Mouse (Mus musculus) R1 (cell line): ENCODE results near the gene Snapc2.
A peak's percentile ranks its signal among the peaks of the same experiment; 100 is the strongest.

Experiments
- DNase-seq: peaks from one replicate; pipeline ENCODE4 v3.0.0-alpha.2; 2018; ENCODE audit warnings: low read depth, low spot score

The Snapc2 gene

DNA sequence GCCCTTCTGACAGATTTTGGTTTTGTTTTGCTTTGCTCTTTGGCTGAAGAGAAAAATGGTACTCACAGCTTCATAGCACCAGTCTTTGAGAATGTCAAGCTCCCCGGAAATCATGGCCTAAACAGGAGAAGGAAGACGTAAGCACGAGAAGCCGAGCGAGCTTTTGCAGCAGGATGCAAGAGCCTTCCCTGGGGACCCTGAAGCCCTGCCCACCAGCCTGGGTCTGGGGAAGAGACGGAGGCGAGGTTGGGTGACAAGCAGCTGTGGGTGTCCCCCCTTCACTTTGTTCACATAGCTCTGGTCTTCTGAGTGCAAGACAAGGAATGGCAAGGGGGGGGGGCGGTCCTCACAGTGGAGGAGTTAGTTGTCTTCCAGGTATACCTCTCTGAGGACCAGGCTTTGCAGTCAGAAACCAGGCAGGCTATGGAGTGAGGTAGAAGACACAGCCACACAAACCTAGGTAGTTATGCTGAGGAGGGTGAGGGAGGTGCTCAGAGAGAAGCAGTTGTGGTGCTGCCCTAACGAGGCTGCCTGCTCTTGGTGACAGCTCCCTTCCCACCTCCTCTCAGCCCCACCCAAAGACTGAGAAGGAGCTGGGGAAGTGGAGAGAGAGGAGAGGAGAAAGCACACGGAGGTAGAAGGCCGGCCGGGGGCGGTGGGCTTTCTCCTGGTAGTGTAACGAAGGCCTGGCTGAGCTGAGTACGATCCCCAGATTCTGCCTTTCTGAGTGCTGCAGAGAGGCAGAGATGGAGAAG lies 12.5 kb downstream of the Snapc2 start:
- no peak for DNase-seq

DNA sequence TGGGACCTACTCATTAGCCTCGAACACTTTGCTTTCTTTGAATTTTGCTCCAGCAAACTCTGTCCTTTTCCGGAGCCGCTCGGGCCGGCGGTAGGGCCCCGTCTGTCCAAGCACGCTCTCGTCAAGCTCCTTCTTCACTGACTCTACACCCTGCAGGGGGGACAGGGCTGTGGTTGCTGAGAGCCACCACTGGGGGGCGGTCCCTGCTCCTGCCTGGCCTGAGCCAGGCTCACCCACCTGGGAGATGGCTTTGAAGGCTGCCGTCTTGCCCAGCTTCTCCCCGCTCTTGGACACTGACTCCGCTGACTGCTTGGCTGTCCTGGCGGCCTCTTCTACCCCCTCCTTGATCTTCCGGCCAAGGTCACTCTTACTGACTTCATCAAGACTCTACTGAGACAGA lies 14.7 kb downstream of the Snapc2 start:
- peak; percentile 62 for DNase-seq

DNA sequence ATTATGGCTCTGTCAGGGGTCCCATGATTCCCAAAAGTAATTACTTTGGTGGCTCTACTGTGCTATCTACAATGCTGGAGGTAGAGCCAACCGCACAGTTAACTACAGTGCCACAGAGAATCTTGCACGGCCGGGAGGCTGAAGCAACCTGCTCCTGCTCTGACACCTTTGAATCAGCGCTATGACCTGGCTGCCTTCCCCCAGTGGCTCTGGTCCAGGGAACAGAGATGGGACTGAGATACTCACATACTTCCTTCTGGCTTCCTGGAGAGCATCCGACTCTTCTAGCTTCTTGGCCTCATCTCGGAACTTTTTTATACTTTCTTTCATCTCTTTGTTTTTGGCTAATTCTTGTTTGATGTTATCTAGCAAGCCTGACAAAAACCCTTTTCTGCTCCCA lies 16.7 kb downstream of the Snapc2 start:
- DNase-seq: no peak

DNA sequence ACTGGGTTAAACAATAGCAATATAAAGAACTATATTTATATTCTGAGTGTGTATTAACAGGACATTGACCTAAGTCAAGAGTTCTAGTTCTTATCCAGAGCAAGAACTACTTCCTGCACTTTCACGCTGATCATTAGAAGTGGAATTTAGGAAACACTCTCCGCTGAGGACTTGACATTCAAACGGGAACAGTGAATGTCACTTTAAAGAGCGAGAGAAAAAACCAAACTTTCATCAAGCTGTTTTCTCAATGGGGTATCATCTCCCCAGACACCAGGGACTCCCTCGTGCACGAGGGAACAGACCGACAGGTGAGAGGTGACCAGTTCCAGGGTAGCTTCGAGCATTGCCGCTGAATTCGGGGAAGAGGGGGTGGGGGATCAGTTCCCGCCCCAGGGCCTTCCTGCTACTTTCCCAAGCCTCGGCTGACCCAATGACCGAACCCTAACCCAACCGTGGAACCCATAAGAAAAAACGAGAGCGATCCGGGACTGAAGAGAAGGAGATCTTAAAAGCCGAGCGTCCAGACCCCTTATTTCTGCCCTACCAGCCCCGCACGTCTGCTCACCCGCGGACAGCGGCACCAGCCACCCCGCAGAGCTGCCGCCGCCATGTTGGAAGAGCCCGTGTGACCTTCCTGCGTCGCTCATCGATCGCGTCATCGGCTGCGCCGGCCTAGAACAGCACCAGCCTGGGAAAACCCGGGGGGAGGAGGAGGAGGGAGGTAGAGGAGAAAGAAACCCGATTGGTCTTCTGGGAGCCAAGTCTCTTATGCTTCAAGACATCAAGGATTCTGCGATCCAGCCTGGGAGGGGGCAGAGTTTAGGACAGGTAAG lies 22.6 kb downstream of the Snapc2 start, which contains the start of gene Timm44:
Gene Timm44 (minus strand): TSS at position 639 of the 836 bp plus-strand sequence.
- peak; percentile 98 for DNase-seq

DNA sequence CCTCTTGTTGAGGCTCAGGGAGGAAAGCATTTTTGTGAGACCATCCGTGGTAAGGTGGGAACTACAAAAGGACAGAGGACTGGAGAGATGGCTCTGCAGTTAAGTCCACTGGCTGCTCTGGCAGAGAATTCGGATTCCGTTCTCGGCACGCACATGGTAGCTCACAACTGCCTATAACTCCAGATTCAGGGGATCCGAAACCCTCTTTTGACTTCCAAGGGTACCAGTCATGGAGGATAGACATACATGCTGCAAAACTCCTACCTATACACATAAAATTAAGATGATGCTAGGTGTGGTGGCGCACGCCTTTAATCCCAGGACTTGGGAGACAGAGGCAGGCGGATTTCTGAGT lies 23.2 kb downstream of the Snapc2 start:
- DNase-seq: no peak

DNA sequence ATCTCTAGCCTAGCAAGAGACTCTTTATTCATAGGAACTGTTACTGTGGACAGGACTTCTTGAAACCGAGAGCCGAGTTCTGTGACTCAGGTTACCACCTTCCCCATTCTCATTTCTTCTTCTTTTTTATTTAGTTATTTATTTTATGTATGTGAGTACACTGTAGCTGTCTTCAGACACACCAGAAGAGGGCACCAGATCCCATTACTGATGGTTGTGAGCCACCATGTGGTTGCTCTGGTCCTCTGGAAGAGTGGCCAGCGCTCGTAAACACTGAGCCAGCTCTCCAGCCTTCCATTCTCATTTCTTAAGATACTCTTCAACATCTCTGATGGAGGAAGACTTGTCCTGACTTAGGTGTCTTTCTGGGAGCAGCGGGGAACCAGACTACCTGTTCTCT lies 39.9 kb downstream of the Snapc2 start:
- no peak for DNase-seq

DNA sequence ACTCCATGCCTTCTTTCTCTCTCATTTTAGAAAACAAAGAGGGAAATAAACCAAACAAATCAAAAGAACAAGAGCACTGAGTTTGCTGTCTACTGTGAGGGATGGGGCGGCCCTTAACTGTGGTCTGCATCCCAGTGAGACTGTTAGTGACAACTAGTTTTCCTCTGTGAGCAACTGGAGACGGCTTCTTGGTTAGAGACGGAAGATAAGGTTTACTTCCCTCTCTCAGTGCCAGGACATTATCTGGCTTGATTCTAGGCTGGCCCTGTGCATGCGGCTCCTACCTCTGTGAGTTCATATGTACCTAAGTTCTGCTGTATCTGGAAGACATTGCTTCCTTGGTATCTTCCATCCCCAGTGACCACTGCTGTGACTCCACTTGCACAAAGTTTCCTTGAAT lies 44.9 kb downstream of the Snapc2 start:
- DNase-seq: no peak

DNA sequence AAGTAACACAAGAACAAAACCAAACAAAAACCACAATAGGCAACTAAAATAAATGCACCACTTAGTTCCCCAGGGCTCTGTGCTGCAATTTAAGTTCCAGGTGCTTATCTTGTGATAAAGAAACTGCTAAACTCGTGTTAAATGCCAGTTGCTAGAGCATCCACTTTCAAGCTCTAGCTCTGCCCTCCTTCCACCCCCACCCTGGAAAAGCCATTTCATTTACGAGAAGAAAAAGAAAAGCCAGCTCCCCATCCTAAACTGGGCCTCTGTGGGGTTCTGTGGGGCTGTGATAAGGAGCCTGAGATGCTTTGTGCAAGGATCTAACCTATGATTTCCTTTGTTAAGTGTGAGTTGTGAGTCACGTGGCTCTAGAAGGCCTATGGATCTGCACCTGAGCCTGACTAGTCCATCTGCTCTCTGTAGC lies 51.3 kb downstream of the Snapc2 start:
- no peak for DNase-seq
